Mouse (Mus musculus) cerebellum, adult 2 months (tissue): ENCODE data around the gene Hoxd4.

ENCODE experiments used
- CTCF ChIP-seq: fragments of 200-500 bp; IDR thresholded peaks from 2 replicates; pipeline ENCODE4 v1.5.1; 2011; ENCODE audit warnings: low read depth, mild to moderate bottlenecking, control low read depth, low read length, moderate library complexity, borderline replicate concordance; ENCODE audit not compliant: insufficient read depth
- POLR2A ChIP-seq: fragments of 200-500 bp; IDR thresholded peaks from 2 replicates; pipeline ENCODE4 v1.6.1; 2011; ENCODE audit warnings: low read length, control low read depth, borderline replicate concordance; ENCODE audit not compliant: insufficient read depth

- TF ChIP-seq CTCF, result no peak
- no peak for TF ChIP-seq POLR2A
Measured at GRCm38 (mm10) chr2:74692808-74693431, 18.8 kb upstream of the Hoxd4 start.
